Mouse (Mus musculus) adrenal gland, adult 8-10 months (tissue): ENCODE measurements around the gene Serpina11. TPM values are rescaled to one million over a fixed set of nuclear protein-coding genes. Genes with fewer than 3 reads are reported as not detected.
"Not testable (repeated sequence)": the region's sequence is repeated elsewhere in the genome, so short reads cannot be mapped to it uniquely, and the experiment has no call there.

Experiments
- DNase-seq: peaks from one replicate; pipeline ENCODE4 v3.0.0; 2022
- total RNA-seq, 4 experiments: library from RNA; stranded (reverse); gene quantifications; 2 replicates each; pipeline ENCODE4 v1.2.4; 2022

The Serpina11 gene
- total RNA-seq, 4 experiments from 2014 or later, result not detected

DNA sequence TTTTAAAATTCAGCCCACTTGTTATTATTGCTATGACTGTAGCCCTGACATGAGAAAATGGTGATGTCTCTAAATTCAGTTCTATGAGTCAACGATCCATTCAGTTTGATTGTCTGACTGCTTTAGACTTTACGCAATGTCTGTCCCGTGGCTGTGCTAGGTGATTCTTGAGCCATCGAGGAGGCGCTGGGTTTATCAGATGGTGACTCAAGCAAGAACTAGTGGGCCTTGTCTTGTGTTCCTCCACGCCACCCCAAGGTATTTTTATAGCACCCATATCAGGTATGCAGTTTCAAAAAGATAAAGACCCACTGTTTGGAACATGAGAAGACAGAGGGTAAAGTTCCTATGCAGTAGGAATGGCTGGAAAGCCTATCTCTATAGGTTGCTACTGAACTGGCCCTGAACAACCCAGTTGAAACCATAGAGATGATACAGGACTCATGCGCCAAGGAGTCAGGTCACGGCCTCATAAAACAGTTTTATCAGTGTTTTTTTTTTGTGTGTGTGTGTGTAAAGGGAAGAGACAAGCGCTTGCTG, 20.1 kb downstream of the Serpina11 start:
- no peak for DNase-seq

DNA sequence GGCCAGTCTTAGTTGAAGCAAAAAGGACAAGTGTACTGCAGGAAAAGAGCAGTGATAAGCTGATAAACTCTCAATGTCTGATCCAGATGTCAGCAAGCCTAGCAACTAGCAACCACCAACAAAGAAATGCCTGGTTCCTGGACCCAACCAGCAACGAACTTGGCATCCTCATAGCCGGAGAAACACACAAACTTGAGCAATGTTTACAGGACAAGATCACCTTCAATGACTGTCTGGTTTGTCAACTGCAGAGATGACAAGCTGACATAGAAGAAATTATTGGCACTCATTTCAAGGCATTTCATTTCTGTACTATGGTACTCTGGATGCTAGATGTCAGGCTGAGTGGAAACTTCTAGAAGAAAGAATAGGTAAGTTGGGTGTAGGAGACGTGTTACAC, 23.0 kb downstream of the Serpina11 start:
- DNase-seq, result no peak

DNA sequence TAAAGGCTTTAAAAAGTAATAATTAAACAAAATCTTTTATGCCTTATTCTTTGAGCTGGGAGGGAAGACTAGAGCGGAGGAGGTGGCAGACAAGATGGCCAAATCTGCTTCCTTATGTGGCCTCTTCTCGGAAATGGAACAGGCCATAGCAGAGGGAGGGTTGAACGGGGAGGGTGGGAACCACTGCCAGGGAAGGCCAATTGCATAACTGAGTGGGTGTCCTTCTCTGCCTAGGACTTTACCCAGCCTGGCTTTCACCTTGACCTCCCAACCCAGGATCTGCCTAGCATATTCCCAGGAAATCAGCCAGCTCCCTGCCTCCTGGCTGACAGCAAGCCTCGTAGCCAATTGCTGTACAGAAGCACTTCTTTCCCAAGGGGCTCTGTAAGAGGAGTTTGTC, 26.5 kb downstream of the Serpina11 start:
- DNase-seq, result peak; percentile 69

DNA sequence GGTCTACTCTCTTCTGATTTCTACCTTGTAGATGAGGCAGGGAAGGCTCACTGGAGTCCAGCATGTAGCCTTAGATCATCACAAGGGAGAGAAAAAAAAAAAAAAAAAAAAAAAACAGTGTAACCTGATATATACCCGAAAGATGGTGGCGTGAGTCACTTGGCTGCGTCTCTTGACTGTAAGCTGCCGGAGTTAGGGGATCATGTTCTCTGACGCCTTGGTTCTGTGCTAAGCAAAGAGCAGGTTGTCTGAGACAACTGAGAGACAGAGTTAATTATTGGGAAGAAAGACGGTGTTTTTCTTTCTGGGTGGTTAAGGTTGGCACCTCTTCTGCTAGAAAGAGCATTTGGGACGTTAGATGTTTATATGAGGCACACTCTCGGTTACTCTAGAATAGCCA, 26.9 kb downstream of the Serpina11 start:
- DNase-seq, result no peak

DNA sequence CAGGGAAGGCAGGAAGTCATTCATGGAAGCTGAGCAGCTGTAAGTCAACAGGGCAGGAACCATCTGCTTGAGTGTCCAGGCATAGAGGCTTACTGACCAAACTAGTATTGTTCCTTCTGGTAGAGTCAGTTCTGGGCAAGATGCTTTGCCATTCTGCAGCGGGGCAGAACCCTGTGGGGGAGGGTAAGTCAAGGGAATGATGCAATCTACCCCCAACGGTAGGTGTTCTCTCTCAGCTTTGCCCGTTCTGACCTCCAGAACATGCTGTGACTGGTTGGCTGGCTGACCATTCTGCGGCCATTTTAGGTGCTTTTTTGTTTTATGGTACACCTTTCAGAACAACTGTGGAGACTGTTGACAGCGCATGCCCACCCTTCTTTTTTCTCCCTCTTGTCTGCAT, 27.4 kb downstream of the Serpina11 start:
- no peak for DNase-seq

DNA sequence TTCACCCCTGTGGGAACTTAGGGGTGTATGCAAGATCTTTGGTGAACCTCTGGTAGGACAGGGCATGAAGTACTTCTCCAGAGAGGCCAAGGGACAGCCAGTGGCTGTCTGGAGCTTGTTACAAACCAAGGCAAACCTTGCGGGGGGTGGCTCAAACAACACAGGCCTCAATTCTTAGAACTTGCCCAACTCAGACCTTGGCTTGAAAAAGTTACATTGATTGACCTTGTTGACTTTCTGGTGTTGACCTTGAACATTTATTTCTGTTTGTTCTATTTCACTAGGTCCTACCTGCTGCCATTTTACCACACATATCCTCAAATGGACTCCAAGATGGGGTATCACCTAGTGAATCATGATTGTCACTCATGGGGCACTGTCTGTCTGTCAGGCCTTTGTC, 28.0 kb downstream of the Serpina11 start:
- peak; percentile 13 for DNase-seq

DNA sequence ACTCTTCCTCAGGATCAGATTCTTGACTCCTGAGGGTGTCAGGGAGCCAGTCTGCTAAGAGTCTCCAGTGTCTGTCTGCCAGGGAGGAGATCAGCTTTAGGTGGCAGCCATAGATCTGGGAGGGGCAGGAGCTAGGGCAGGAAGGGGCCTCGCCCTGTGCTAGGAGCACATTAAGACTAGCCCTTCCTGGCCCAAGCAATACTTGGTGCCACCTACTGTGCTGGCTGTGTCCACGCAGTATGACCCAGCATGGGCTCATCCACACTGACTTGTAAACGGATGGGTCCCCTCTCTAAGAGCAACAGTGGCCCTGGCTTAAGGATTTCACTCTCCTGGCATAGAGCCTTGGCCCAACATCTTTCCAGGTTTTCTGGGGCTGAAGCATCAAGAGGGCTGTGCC, 31.0 kb downstream of the Serpina11 start, which contains the start of gene Serpina1e:
Gene Serpina1e (minus strand): TSS at position 178 of the 400 bp plus-strand sequence.
- no peak for DNase-seq

DNA sequence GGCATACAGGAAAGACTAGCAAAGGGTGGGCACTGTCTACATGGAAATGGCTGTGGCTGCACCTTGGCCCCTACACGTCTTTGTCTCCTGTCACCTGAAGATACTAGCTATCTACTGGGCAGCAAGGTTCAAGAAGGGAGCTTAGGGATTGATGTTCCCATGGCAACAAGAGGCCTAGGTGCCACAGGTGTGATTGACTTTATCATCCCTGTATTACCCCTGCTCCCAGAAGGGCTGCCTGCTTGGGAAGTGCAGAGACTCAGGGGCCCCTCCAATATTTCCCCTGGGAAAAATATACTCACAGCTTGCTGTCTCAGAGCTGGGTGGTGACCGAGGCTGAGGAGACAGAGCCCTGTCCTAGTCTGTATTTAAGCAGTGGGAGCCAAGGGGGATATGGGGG, 33.2 kb downstream of the Serpina11 start:
- DNase-seq, result not testable (repeated sequence)

DNA sequence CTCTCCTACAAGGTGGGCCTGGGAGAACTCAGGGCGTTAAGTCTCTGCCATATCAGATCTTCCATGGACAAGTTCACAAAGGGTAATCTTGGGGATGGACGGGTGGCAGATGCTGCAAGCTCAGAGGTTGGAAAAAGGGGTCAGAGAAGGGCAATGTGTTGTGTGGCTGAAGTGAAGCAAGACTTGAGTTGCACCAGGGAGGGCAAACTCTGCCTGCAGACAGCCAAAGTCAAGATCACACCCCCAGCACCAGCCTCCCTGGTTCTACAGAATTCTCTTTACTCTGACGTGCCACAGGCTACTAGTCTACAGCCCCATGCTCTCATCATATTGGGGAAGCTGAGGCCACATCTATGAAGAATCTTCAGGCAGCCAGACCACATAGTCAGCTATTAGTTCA, 36.8 kb downstream of the Serpina11 start:
- DNase-seq, result not testable (repeated sequence)

DNA sequence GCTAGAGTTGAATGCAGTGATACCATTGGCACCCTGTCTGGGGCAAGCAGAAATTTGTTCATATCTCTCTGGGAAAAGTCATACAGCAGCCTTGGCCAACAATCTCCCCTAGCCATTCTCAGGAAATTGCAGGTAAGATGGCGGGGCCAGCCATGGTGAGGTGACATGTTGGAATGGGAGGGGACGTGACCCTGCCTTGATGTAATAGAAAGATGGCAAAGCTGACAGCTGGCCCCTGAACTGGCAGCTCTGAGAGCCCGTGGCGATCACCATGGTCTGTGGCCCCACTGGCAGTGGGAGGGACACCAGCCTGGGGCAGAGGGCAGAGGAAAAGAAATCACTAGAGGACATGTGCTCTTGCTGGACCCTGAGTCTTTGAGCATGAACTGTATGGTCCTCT, 43.5 kb downstream of the Serpina11 start:
- no peak for DNase-seq

Other genes starting within 250 kb of the Serpina11 start
- gene Serpina1d, start 216.4 kb downstream of the Serpina11 start, total RNA-seq, result 1 to 10 TPM in 2 of 4 experiments, under 1 TPM in 2; 0.25 to 2.4 (median 0.72) TPM
- gene Serpina1b, start 159.6 kb downstream of the Serpina11 start, total RNA-seq, result 1 to 10 TPM in 3 of 4 experiments, under 1 TPM in 1; 0.86 to 4.1 (median 1.9) TPM
- 1 to 10 TPM in 1 of 4 experiments, under 1 TPM in 2, not detected in 1; 0.56 to 1.4 (median 0.70) TPM for gene Serpina1a, start 126.4 kb downstream of the Serpina11 start, total RNA-seq
- 1 to 10 TPM in 1 of 4 experiments, under 1 TPM in 1, not detected in 2; 0.93 to 4.6 TPM for gene Serpina1c, start 85.1 kb downstream of the Serpina11 start, total RNA-seq
- 1 to 10 TPM in 1 of 4 experiments, under 1 TPM in 1, not detected in 2; 0.20 to 1.4 TPM for gene Serpina1e, start 31.0 kb downstream of the Serpina11 start, total RNA-seq
- not detected for gene Serpina9, start 23.8 kb upstream of the Serpina11 start, total RNA-seq
- under 1 TPM in 3 of 4 experiments, not detected in 1; 0.08 to 0.38 (median 0.28) TPM for gene Serpina12, start 54.5 kb upstream of the Serpina11 start, total RNA-seq
- 1 to 10 TPM; 1.1 to 3.3 (median 1.9) TPM for gene Serpina5, start 111.2 kb upstream of the Serpina11 start, total RNA-seq
- gene Serpina3a, start 122.8 kb upstream of the Serpina11 start, total RNA-seq, result under 1 TPM in 1 of 4 experiments, not detected in 3; 0.20 TPM
- under 1 TPM in 3 of 4 experiments, not detected in 1; 0.15 to 0.40 (median 0.20) TPM for gene Serpina3b, start 138.0 kb upstream of the Serpina11 start, total RNA-seq
- gene Serpina3c, start 163.9 kb upstream of the Serpina11 start, total RNA-seq, result 10 to 100 TPM in 3 of 4 experiments, 1 to 10 TPM in 1; 8.3 to 18.3 (median 13.6) TPM
- under 1 TPM in 3 of 4 experiments, not detected in 1; 0.35 to 0.78 (median 0.38) TPM for gene Serpina3f, start 224.6 kb upstream of the Serpina11 start, total RNA-seq
- 1 to 10 TPM; 3.0 to 9.9 (median 3.8) TPM for gene Serpina3g, start 246.3 kb upstream of the Serpina11 start, total RNA-seq